Mouse (Mus musculus) lung, postnatal 0 days (tissue): ENCODE data around the gene Kpna3. TPM values are rescaled to one million over a fixed set of nuclear protein-coding genes. Genes with fewer than 3 reads are reported as not detected.

ENCODE experiments used
- ATAC-seq: fragments of 200-750 bp; cut with Nextera tagmentation; 2 replicates; pipeline ENCODE4 v1.8.0; 2017; ENCODE audit warnings: moderate library complexity
- DNase-seq: peaks from one replicate; pipeline ENCODE4 v3.0.0-alpha.2; 2016; ENCODE audit warnings: low spot score
- H3K27ac ChIP-seq: fragments of 300-500 bp; sonication (generic); 2 replicates; pipeline ENCODE4 v1.5.1; 2014; ENCODE audit warnings: antibody characterized with exemption, mild to moderate bottlenecking, low read length, mixed read lengths
- H3K27me3 ChIP-seq: fragments of 300-500 bp; sonication (generic); replicated peaks from 2 replicates; pipeline ENCODE4 v1.6.1; 2014; ENCODE audit warnings: low read length, mixed read lengths; ENCODE audit not compliant: insufficient read depth
- H3K36me3 ChIP-seq: fragments of 300-500 bp; sonication (generic); 2 replicates; pipeline ENCODE4 v1.6.1; 2014; ENCODE audit warnings: low read length, mixed read lengths; ENCODE audit not compliant: insufficient read depth
- H3K4me1 ChIP-seq: fragments of 300-500 bp; sonication (generic); 2 replicates; pipeline ENCODE4 v1.6.1; 2014; ENCODE audit warnings: antibody characterized with exemption, low read depth, low read length, mixed read lengths; ENCODE audit not compliant: insufficient read depth
- H3K4me2 ChIP-seq: fragments of 300-500 bp; sonication (generic); replicated peaks from 2 replicates; pipeline ENCODE4 v1.6.1; 2014; ENCODE audit warnings: low read depth, mild to moderate bottlenecking, low read length, moderate library complexity, mixed read lengths
- H3K4me3 ChIP-seq: fragments of 300-500 bp; sonication (generic); 2 replicates; pipeline ENCODE4 v1.5.1; 2014; ENCODE audit warnings: low read depth, low read length
- H3K9ac ChIP-seq: fragments of 300-500 bp; sonication (generic); replicated peaks from 2 replicates; pipeline ENCODE4 v1.6.1; 2014; ENCODE audit warnings: low read depth, mild to moderate bottlenecking
- H3K9me3 ChIP-seq: fragments of 300-500 bp; sonication (generic); 2 replicates; pipeline ENCODE4 v1.6.1; 2016; ENCODE audit warnings: low read length, mixed read lengths
- CTCF ChIP-seq: IDR thresholded peaks from 2 replicates; pipeline ENCODE4 v1.5.1; 2016; ENCODE audit warnings: antibody characterized with exemption, mild to moderate bottlenecking
- EP300 ChIP-seq: IDR thresholded peaks from 2 replicates; pipeline ENCODE4 v1.6.1; 2016; ENCODE audit warnings: antibody characterized with exemption, mild to moderate bottlenecking, control low read depth
- WGBS: fragments of 180-500 bp; shearing (Covaris S2); extraction: QIAGEN DNeasy Blood & Tissue Kit; methylation state at CpG from one replicate; pipeline ENCODE4 v1.1.7; 2014; 5-methylcytosine and 5-hydroxymethylcytosine counted together
- polyA plus RNA-seq: library from polyadenylated mRNA; unstranded; fragments of >200 nt; fragmentation: Nextera tagmentation; extraction: Ambion mirVana; gene quantifications from 2 replicates; pipeline ENCODE4 v1.2.1, GENCODE M21; 2015

The Kpna3 gene
- polyA plus RNA-seq, 1 experiment from 2014 or later, result 14.8 TPM

- no peak overlapping the region for H3K4me3 ChIP-seq
- H3K36me3 ChIP-seq, result no peaks in the 10 kb centered on the region
- no peak for TF ChIP-seq CTCF
- no peak for TF ChIP-seq EP300
- H3K27me3 ChIP-seq, result no peaks in the 10 kb centered on the region
- DNase-seq, result peak; percentile 16
- no peak overlapping the region for H3K9ac ChIP-seq
- H3K4me2 ChIP-seq, result no peak overlapping the region
- H3K4me1 ChIP-seq, result no peaks in the 10 kb centered on the region
- WGBS, result 82% methylated on average over 1 of the region's 1 CpGs
- H3K9me3 ChIP-seq, result no peaks in the 10 kb centered on the region
- ATAC-seq, result peak; percentile 38; the same call in 1 of the 2 replicates
- no peak overlapping the region for H3K27ac ChIP-seq
Observed at GRCm38 (mm10) chr14:61320765-61321164, 118.9 kb downstream of the Kpna3 start.

DNA sequence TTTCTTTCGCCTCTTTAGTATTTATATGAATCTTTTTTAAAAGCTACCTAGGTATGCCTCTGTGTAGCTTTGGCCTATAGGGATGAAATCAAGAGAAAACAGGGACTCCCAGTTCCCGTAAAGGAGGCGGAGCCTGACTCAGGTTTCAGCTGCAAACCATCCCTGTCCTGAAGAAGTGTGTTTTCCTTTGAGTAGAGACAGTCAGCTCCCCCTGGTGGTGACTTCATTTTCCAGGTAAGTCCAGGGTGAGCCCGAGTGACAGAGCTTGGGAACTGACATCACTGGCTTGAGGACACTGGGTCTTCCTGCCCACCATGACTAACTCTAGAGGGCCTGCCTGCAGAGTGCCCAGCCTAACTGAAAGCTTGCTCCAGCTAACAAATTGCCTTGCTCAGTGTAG, 122.8 kb downstream of the Kpna3 start:
- H3K27ac ChIP-seq, result no peak overlapping the region
- H3K36me3 ChIP-seq, result no peaks in the 10 kb centered on the region
- 0 out of 2 replicates have a peak, but pooled peaks have one; percentile 19 for ATAC-seq
- H3K9ac ChIP-seq, result no peak overlapping the region
- TF ChIP-seq CTCF (peak; percentile 75), EP300 (no peak)
- H3K4me3 ChIP-seq, result no peak overlapping the region
- 32% methylated on average over 4 of the region's 4 CpGs for WGBS
- no peak overlapping the region for H3K4me2 ChIP-seq
- H3K27me3 ChIP-seq, result no peaks in the 10 kb centered on the region
- DNase-seq, result peak; percentile 37
- no peaks in the 10 kb centered on the region for H3K9me3 ChIP-seq
- H3K4me1 ChIP-seq, result no peaks in the 10 kb centered on the region

Other genes with a start within 250 kb of the Kpna3 start
- gene Sgcg, start 181.4 kb downstream of the Kpna3 start, polyA plus RNA-seq, result 4.2 and 6.1 TPM in 2 replicates
- gene Arl11, start 130.1 kb downstream of the Kpna3 start, polyA plus RNA-seq, result 4.6 and 5.0 TPM in 2 replicates
- gene Ebpl, start 79.4 kb downstream of the Kpna3 start, polyA plus RNA-seq, result 2.9 and 3.6 TPM in 2 replicates
- gene Spryd7, start 117.0 kb upstream of the Kpna3 start, polyA plus RNA-seq, result 21.6 and 21.7 TPM in 2 replicates
- 23.4 and 24.4 TPM in 2 replicates for gene Trim13, start 158.4 kb upstream of the Kpna3 start, polyA plus RNA-seq
- 7.6 and 12.1 TPM in 2 replicates for gene Kcnrg, start 167.6 kb upstream of the Kpna3 start, polyA plus RNA-seq